Mouse (Mus musculus) forebrain, embryonic 16.5 days (tissue): ENCODE results near the gene Srpk3. TPM values are rescaled to one million over a fixed set of nuclear protein-coding genes. Genes with fewer than 3 reads are reported as not detected.
"Not testable (repeated sequence)": the region's sequence is repeated elsewhere in the genome, so short reads cannot be mapped to it uniquely, and the experiment has no call there.

Source experiments
- ATAC-seq: fragments of 200-750 bp; cut with Nextera tagmentation; 2 replicates; pipeline ENCODE4 v1.8.0; 2017; ENCODE audit warnings: mild to moderate bottlenecking, moderate library complexity
- H3K27ac ChIP-seq: fragments of 300-500 bp; sonication (generic); 2 replicates; pipeline ENCODE4 v1.5.1; 2014; ENCODE audit warnings: low read length, control low read depth
- H3K27me3 ChIP-seq: fragments of 300-500 bp; sonication (generic); replicated peaks from 2 replicates; pipeline ENCODE4 v1.6.1; 2014; ENCODE audit warnings: low read length; ENCODE audit not compliant: control insufficient read depth, insufficient read depth
- H3K36me3 ChIP-seq: fragments of 300-500 bp; sonication (generic); 2 replicates; pipeline ENCODE4 v1.6.1; 2014; ENCODE audit not compliant: control insufficient read depth, insufficient read depth
- H3K4me1 ChIP-seq: fragments of 300-500 bp; sonication (generic); replicated peaks from 2 replicates; pipeline ENCODE4 v1.6.1; 2014; ENCODE audit warnings: low read length; ENCODE audit not compliant: control insufficient read depth, insufficient read depth
- H3K4me2 ChIP-seq: fragments of 300-500 bp; sonication (generic); 2 replicates; pipeline ENCODE4 v1.6.1; 2014; ENCODE audit warnings: mild to moderate bottlenecking, low read length, control low read depth
- H3K4me3 ChIP-seq: fragments of 300-500 bp; sonication (generic); replicated peaks from 2 replicates; pipeline ENCODE4 v1.5.1; 2014; ENCODE audit warnings: mild to moderate bottlenecking, low read length, control low read depth
- H3K9ac ChIP-seq: fragments of 300-500 bp; sonication (generic); replicated peaks from 2 replicates; pipeline ENCODE4 v1.6.1; 2014; ENCODE audit warnings: low read depth, low read length, control low read depth
- H3K9me3 ChIP-seq: fragments of 300-500 bp; sonication (generic); 2 replicates; pipeline ENCODE4 v1.6.1; 2016; ENCODE audit warnings: low read length; ENCODE audit not compliant: control insufficient read depth
- WGBS: fragments of 180-500 bp; shearing (Covaris S2); extraction: QIAGEN DNeasy Blood & Tissue Kit; methylation state at CpG from one replicate; pipeline ENCODE4 v1.1.7; 2014; 5-methylcytosine and 5-hydroxymethylcytosine counted together
- polyA plus RNA-seq: library from polyadenylated mRNA; unstranded; fragments of >200 nt; fragmentation: Nextera tagmentation; extraction: Ambion mirVana; gene quantifications from 2 replicates; pipeline ENCODE4 v1.2.1, GENCODE M21; 2015

Srpk3 gene
- 1.8 and 1.9 TPM in 2 replicates for polyA plus RNA-seq

GRCm38 (mm10) chrX:73774168-73774760, at the start of gene Srpk3:
Srpk3 (plus strand) TSS chrX:73774405.
- Histone ChIP-seq H3K27me3 (no peaks in the 10 kb centered on the region), H3K9me3 (no peaks in the 10 kb centered on the region), H3K4me3 (no peak within 1 kb of the TSS), H3K27ac (no peak within 1 kb of the TSS), H3K9ac (no peak within 1 kb of the TSS), H3K36me3 (peaks cover 2% of the 10 kb centered on the region; the same call in 1 of the 2 replicates), H3K4me2 (no peak within 1 kb of the TSS), H3K4me1 (no peaks in the 10 kb centered on the region)
- ATAC-seq: 0 out of 2 replicates have a peak, but pooled peaks have one; percentile 19
- 59% methylated on average over 9 of the region's 9 CpGs for WGBS

- H3K9me3 ChIP-seq: no peaks in the 10 kb centered on the region
- 47% methylated on average over 1 of the region's 1 CpGs for WGBS
- H3K27ac ChIP-seq: no peak overlapping the region
- H3K9ac ChIP-seq: no peak overlapping the region
- no peak for ATAC-seq
- H3K4me3 ChIP-seq: no peak overlapping the region
- H3K36me3 ChIP-seq: no peaks in the 10 kb centered on the region
- no peaks in the 10 kb centered on the region for H3K4me1 ChIP-seq
- H3K27me3 ChIP-seq: no peaks in the 10 kb centered on the region
- no peak overlapping the region for H3K4me2 ChIP-seq
Measured at GRCm38 (mm10) chrX:73730908-73731307, 43.3 kb upstream of the Srpk3 start.

- Histone ChIP-seq H3K9me3 (no peaks in the 10 kb centered on the region), H3K4me1 (no peaks in the 10 kb centered on the region), H3K36me3 (no peaks in the 10 kb centered on the region), H3K27me3 (no peaks in the 10 kb centered on the region), H3K27ac (no peak overlapping the region), H3K4me3 (no peak overlapping the region), H3K9ac (no peak overlapping the region), H3K4me2 (no peak overlapping the region)
- ATAC-seq: no peak
- WGBS: 75% methylated on average over 1 of the region's 1 CpGs
Measured at GRCm38 (mm10) chrX:73738155-73738554, 36.0 kb upstream of the Srpk3 start.

- Histone ChIP-seq H3K9me3 (no peaks in the 10 kb centered on the region), H3K36me3 (no peaks in the 10 kb centered on the region), H3K27me3 (no peaks in the 10 kb centered on the region), H3K4me3 (no peak overlapping the region), H3K4me1 (no peaks in the 10 kb centered on the region), H3K9ac (no peak overlapping the region), H3K27ac (no peak overlapping the region), H3K4me2 (no peak overlapping the region)
- 72% methylated on average over 5 of the region's 5 CpGs for WGBS
- no peak for ATAC-seq
Measured at GRCm38 (mm10) chrX:73739151-73739550, 35.1 kb upstream of the Srpk3 start.

- H3K9me3 ChIP-seq, H3K9ac ChIP-seq, ATAC-seq, H3K4me3 ChIP-seq, H3K4me1 ChIP-seq, H3K27ac ChIP-seq, H3K36me3 ChIP-seq, H3K4me2 ChIP-seq, H3K27me3 ChIP-seq: not testable (repeated sequence)
- WGBS: 94% methylated on average over 7 of the region's 7 CpGs
Measured at GRCm38 (mm10) chrX:73739841-73740240, 34.4 kb upstream of the Srpk3 start.

- 84% methylated on average over 1 of the region's 1 CpGs for WGBS
- H3K27ac ChIP-seq: no peak overlapping the region
- H3K9ac ChIP-seq: no peak overlapping the region
- H3K9me3 ChIP-seq: no peaks in the 10 kb centered on the region
- H3K27me3 ChIP-seq: no peaks in the 10 kb centered on the region
- no peaks in the 10 kb centered on the region for H3K36me3 ChIP-seq
- no peak overlapping the region for H3K4me3 ChIP-seq
- ATAC-seq: no peak
- no peaks in the 10 kb centered on the region for H3K4me1 ChIP-seq
- H3K4me2 ChIP-seq: no peak overlapping the region
Measured at GRCm38 (mm10) chrX:73744774-73745481, 29.3 kb upstream of the Srpk3 start.

GRCm38 (mm10) chrX:73748977-73749376, 25.2 kb upstream of the Srpk3 start:
- no peaks in the 10 kb centered on the region for H3K36me3 ChIP-seq
- H3K4me2 ChIP-seq: no peak overlapping the region
- H3K27me3 ChIP-seq: no peaks in the 10 kb centered on the region
- no peak for ATAC-seq
- H3K27ac ChIP-seq: no peak overlapping the region
- 80% methylated on average over 1 of the region's 1 CpGs for WGBS
- H3K9ac ChIP-seq: no peak overlapping the region
- no peaks in the 10 kb centered on the region for H3K9me3 ChIP-seq
- H3K4me1 ChIP-seq: no peaks in the 10 kb centered on the region
- H3K4me3 ChIP-seq: no peak overlapping the region

GRCm38 (mm10) chrX:73756334-73757140, 17.7 kb upstream of the Srpk3 start, which contains the start of gene Plxnb3:
Plxnb3 (plus strand) TSS chrX:73757090.
- Histone ChIP-seq H3K27ac (no peak within 1 kb of the TSS), H3K4me3 (no peak within 1 kb of the TSS), H3K4me2 (no peak within 1 kb of the TSS), H3K9ac (no peak within 1 kb of the TSS), H3K27me3 (no peaks in the 10 kb centered on the region), H3K36me3 (no peaks in the 10 kb centered on the region), H3K9me3 (no peaks in the 10 kb centered on the region), H3K4me1 (no peaks in the 10 kb centered on the region)
- no peak for ATAC-seq
- 64% methylated on average over 4 of the region's 5 CpGs for WGBS

GRCm38 (mm10) chrX:73758611-73759290, 15.5 kb upstream of the Srpk3 start:
- WGBS: 74% methylated on average over 13 of the region's 13 CpGs
- Histone ChIP-seq H3K36me3 (no peaks in the 10 kb centered on the region), H3K27ac (no peak overlapping the region), H3K9me3 (no peaks in the 10 kb centered on the region), H3K4me1 (no peaks in the 10 kb centered on the region), H3K27me3 (no peaks in the 10 kb centered on the region), H3K4me2 (no peak overlapping the region), H3K4me3 (no peak overlapping the region), H3K9ac (no peak overlapping the region)
- no peak for ATAC-seq
